Mouse (Mus musculus) liver, embryonic 12.5 days (tissue): ENCODE data around the gene Art3. TPM values are rescaled to one million over a fixed set of nuclear protein-coding genes. Genes with fewer than 3 reads are reported as not detected.

Experiments used
- ATAC-seq: fragments of 200-750 bp; cut with Nextera tagmentation; 2 replicates; pipeline ENCODE4 v1.8.0; 2017; ENCODE audit warnings: moderate number of reproducible peaks, mild to moderate bottlenecking, moderate library complexity
- H3K27ac ChIP-seq: fragments of 300-500 bp; sonication (generic); 2 replicates; pipeline ENCODE4 v1.5.1; 2016; ENCODE audit warnings: mild to moderate bottlenecking
- H3K27me3 ChIP-seq: fragments of 300-500 bp; sonication (generic); replicated peaks from 2 replicates; pipeline ENCODE4 v1.6.1; 2016; ENCODE audit warnings: mild to moderate bottlenecking, moderate library complexity
- H3K36me3 ChIP-seq: fragments of 300-500 bp; sonication (generic); 2 replicates; pipeline ENCODE4 v1.6.1; 2016; ENCODE audit warnings: mild to moderate bottlenecking, moderate library complexity
- H3K4me1 ChIP-seq: fragments of 300-500 bp; sonication (generic); 2 replicates; pipeline ENCODE4 v1.6.1; 2016
- H3K4me2 ChIP-seq: fragments of 300-500 bp; sonication (generic); 2 replicates; pipeline ENCODE4 v1.6.1; 2016; ENCODE audit warnings: mild to moderate bottlenecking, moderate library complexity
- H3K4me3 ChIP-seq: fragments of 300-500 bp; sonication (generic); 2 replicates; pipeline ENCODE4 v1.5.1; 2016; ENCODE audit warnings: mild to moderate bottlenecking, moderate library complexity
- H3K9ac ChIP-seq: fragments of 300-500 bp; sonication (generic); 2 replicates; pipeline ENCODE4 v1.6.1; 2016; ENCODE audit warnings: mild to moderate bottlenecking, moderate library complexity
- H3K9me3 ChIP-seq: fragments of 300-500 bp; sonication (generic); replicated peaks from 2 replicates; pipeline ENCODE4 v1.6.1; 2016; ENCODE audit warnings: mild to moderate bottlenecking, moderate library complexity
- WGBS: fragments of 180-500 bp; shearing (Covaris S2); methylation state at CpG from one replicate; pipeline ENCODE4 v1.1.7; 2016; ENCODE audit not compliant: insufficient replicate concordance; 5-methylcytosine and 5-hydroxymethylcytosine counted together
- polyA plus RNA-seq: library from polyadenylated mRNA; unstranded; fragments of >200 nt; fragmentation: Nextera tagmentation; extraction: Ambion mirVana; gene quantifications from 2 replicates; pipeline ENCODE4 v1.2.1, GENCODE M21; 2016

The Art3 gene
- polyA plus RNA-seq, 1 experiment from 2014 or later: 1.0 TPM

DNA sequence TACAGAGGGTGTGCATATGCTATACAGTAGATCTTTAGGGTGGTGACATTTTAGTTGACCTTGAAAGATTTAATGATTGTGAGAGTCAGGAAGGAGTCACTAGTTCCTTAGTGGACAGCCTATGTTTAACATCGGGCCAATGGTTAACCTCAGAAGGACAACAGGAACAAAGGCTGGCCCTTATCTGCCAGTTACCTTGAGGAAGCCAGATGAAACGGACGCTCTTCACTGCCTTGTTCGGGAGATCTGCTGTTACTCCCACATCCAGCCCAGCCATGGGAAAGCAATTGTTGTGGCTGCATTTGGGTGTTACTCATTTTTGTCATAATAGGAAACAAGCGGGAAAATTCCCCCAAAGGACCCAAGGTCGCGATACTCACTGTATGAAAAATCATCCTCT, 17.9 kb upstream of the Art3 start:
- H3K4me3 ChIP-seq: no peak overlapping the region
- H3K27ac ChIP-seq: no peak overlapping the region
- no peaks in the 10 kb centered on the region for H3K9me3 ChIP-seq
- H3K27me3 ChIP-seq: no peaks in the 10 kb centered on the region
- WGBS: 17% methylated on average over 7 of the region's 7 CpGs
- ATAC-seq: no peak
- no peaks in the 10 kb centered on the region for H3K36me3 ChIP-seq
- no peak overlapping the region for H3K9ac ChIP-seq
- H3K4me1 ChIP-seq: peaks cover 13% of the 10 kb centered on the region
- no peak overlapping the region for H3K4me2 ChIP-seq

DNA sequence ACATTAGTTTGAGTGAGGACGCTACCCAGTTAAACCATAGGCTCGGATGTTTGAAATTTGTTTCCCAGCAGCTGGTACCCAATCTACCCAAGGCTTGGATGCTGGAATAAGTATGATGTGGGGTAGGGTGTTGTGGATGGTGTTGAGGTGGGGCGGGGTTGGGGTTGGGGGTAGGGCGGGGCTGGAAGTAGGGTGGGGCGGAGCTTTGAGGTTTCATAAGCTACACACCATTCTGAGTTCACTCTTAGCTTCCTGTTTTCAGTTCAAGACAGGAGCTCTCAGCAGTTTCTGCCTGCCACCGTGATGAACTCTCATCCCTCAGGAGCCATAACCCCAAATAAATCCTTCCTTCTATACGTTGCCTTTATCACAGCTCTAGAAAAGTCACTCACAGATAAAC, 13.5 kb upstream of the Art3 start:
- H3K27me3 ChIP-seq: no peaks in the 10 kb centered on the region
- no peaks in the 10 kb centered on the region; the same call in 1 of the 2 replicates for H3K4me1 ChIP-seq
- no peak overlapping the region for H3K4me2 ChIP-seq
- no peak overlapping the region for H3K27ac ChIP-seq
- H3K36me3 ChIP-seq: no peaks in the 10 kb centered on the region
- H3K4me3 ChIP-seq: no peak overlapping the region
- no peak for ATAC-seq
- no peak overlapping the region for H3K9ac ChIP-seq
- WGBS: 50% methylated on average over 7 of the region's 7 CpGs
- no peaks in the 10 kb centered on the region for H3K9me3 ChIP-seq

DNA sequence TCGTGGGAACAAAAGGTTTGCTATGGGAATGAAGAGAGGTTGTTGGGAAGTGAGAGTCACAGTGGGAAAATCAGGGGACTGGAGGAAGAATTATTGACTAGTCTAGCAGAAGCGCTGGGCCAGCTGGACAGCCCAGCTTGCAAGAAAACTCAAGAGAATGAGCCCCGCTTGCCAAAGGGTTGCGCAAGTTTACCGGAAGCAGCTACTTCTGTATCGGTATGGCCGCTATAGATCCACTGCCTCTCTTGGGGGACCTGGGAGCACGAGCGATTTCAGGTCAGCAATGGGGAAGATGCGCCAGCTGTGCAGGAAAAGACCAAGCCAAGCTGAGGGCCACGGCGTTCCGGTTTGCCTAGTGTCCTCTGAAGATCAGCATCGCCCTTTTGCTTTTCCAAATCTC, 13.0 kb upstream of the Art3 start:
- H3K4me3 ChIP-seq: no peak overlapping the region
- no peak overlapping the region for H3K27ac ChIP-seq
- no peaks in the 10 kb centered on the region for H3K27me3 ChIP-seq
- 67% methylated on average over 14 of the region's 14 CpGs for WGBS
- no peak overlapping the region for H3K9ac ChIP-seq
- no peaks in the 10 kb centered on the region for H3K9me3 ChIP-seq
- ATAC-seq: no peak
- no peaks in the 10 kb centered on the region; the same call in 1 of the 2 replicates for H3K4me1 ChIP-seq
- no peaks in the 10 kb centered on the region for H3K36me3 ChIP-seq
- H3K4me2 ChIP-seq: no peak overlapping the region

DNA sequence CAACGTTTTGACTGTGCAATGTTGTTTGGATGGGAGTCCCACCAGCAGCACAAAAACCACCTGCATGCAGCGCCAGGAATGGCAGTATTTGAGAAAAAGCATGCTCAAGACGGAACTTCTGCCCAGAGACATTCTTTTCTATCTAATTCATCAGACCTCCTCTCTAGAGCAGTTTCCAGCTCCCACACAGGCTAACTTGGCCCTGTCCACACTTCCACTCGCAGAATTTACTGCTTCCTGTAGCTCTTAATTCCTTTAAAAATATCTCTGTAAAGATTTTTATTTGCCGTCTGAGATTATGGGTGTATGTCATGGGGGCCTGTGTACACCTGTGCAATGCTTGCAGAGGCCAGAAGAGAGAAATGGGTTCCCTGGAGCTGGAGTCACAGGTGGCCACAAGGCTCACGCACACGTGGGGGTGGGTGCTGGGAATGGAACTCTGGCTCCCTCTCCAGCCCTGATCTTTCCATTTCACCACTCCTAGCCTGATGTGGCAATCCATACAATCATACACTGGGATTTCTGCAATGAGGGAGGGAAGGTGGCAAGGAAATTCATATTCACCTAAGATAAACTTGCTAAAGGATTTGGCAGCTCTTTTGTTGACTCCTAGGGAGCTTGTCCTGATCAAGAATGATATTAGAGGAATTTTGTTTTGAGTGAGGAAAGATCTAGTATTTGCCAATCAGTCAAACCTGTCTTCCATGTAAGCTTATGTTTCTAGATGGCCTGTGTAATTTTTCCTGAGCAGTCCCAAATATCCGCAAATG, 9.8 kb upstream of the Art3 start:
- H3K9ac ChIP-seq: no peak overlapping the region
- H3K27me3 ChIP-seq: no peaks in the 10 kb centered on the region
- no peak overlapping the region for H3K4me3 ChIP-seq
- no peaks in the 10 kb centered on the region for H3K36me3 ChIP-seq
- H3K27ac ChIP-seq: no peak overlapping the region
- no peak overlapping the region for H3K4me2 ChIP-seq
- no peak for ATAC-seq
- 57% methylated on average over 8 of the region's 8 CpGs for WGBS
- no peaks in the 10 kb centered on the region for H3K9me3 ChIP-seq
- no peaks in the 10 kb centered on the region; the same call in 1 of the 2 replicates for H3K4me1 ChIP-seq

DNA sequence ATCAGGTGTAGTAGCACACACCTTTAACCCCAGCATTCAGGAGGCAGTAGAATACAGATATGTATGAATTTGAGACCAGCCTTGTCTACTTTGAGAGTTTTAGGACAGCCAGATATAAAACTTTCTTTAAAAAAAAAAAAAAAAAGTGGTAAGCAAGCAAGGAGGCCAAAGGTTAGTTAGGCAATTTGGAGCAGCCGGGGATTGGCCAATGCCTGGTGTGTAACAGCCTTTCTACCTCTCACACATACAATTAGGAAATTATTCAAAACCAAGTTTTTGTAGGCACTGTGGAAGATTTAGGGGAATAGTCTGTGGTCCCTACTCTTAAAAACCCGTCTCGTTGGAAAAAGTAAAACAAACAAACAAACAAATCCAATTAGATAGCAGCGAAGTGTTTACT, 9.0 kb upstream of the Art3 start:
- H3K27me3 ChIP-seq: 0 out of 2 replicates have a peak, but pooled peaks cover under 1% of the 10 kb centered on the region
- WGBS: 64% methylated on average over 4 of the region's 4 CpGs
- ATAC-seq: no peak
- no peak overlapping the region for H3K9ac ChIP-seq
- H3K9me3 ChIP-seq: no peaks in the 10 kb centered on the region
- no peak overlapping the region for H3K4me3 ChIP-seq
- H3K36me3 ChIP-seq: no peaks in the 10 kb centered on the region
- H3K27ac ChIP-seq: no peak overlapping the region
- no peaks in the 10 kb centered on the region; the same call in 1 of the 2 replicates for H3K4me1 ChIP-seq
- H3K4me2 ChIP-seq: no peak overlapping the region

DNA sequence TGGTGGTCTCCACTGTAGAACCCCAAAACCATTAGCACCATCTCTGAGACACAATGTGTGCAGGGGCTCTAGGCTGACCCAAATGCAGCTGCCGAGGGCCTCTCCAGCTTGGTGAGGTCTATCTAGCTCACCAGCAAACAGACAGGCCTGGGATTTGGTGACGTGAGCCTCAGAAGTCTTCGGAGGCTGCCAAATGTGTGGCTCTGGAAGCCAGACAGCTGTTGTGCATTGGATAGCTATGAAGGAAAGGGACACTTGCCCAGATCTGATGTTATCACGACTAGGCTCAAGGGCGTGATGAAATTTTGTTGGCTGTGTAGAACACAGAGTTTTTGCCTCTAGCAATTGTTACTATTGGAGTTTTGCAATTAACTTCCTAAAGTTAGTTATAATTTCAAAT, 8.4 kb upstream of the Art3 start:
- Histone ChIP-seq H3K27ac (no peak overlapping the region), H3K9ac (no peak overlapping the region), H3K4me3 (no peak overlapping the region), H3K9me3 (no peaks in the 10 kb centered on the region), H3K4me1 (no peaks in the 10 kb centered on the region; the same call in 1 of the 2 replicates), H3K4me2 (no peak overlapping the region), H3K27me3 (peaks cover 6% of the 10 kb centered on the region; the same call in 1 of the 2 replicates), H3K36me3 (no peaks in the 10 kb centered on the region)
- no peak for ATAC-seq
- 60% methylated on average over 5 of the region's 5 CpGs for WGBS

DNA sequence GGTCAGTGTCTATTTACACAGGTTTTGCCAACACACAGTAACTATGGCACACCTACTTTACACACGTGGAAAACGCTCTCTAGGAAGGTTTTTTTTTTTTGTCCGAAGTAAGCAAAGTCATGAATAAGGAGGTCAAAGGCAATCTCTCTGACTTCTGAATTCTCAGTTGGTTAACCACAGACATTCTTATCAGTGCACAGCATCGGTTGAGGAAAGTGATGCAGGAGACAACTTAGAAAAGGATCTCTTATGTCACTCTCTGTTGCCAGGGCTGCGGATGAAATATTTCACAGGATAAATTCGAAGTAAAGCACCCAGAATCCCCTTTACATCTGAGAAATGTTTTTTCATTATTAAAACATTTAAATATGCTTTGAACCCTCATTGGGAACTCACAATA, 4.3 kb upstream of the Art3 start:
- H3K9me3 ChIP-seq: no peaks in the 10 kb centered on the region
- no peak overlapping the region for H3K9ac ChIP-seq
- 17% methylated on average over 6 of the region's 6 CpGs for WGBS
- H3K27ac ChIP-seq: no peak overlapping the region
- H3K36me3 ChIP-seq: no peaks in the 10 kb centered on the region
- peaks cover 11% of the 10 kb centered on the region; the same call in 1 of the 2 replicates for H3K27me3 ChIP-seq
- no peaks in the 10 kb centered on the region for H3K4me1 ChIP-seq
- no peak overlapping the region for H3K4me2 ChIP-seq
- H3K4me3 ChIP-seq: no peak overlapping the region
- ATAC-seq: no peak

DNA sequence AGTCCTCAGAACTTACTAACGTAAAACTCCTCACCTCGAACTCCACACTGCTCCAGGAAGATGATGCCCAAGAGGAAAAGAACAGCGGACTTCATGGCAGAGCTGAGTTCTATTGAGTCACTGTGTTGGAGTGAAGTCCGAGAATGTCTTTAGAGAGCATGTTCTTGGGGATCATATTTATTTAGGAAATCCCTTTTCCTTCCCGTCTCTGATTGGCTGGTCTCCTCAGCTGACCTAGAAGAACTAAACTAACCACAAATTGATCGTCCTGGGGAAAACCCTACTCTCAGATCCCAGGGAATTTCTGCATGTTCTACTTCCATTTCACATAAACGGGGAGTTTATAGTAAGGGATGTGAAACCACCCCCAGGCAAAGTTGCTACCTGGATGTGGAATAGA, 3.7 kb upstream of the Art3 start, which contains the start of gene Cxcl9:
TSS of gene Cxcl9 (minus strand) at position 151 of the 400 bp plus-strand sequence.
- peaks cover 11% of the 10 kb centered on the region; the same call in 1 of the 2 replicates for H3K27me3 ChIP-seq
- no peak for ATAC-seq
- H3K9me3 ChIP-seq: no peaks in the 10 kb centered on the region
- no peak within 1 kb of the TSS for H3K27ac ChIP-seq
- H3K4me1 ChIP-seq: no peaks in the 10 kb centered on the region
- H3K9ac ChIP-seq: no peak within 1 kb of the TSS
- no peaks in the 10 kb centered on the region for H3K36me3 ChIP-seq
- no peak within 1 kb of the TSS for H3K4me3 ChIP-seq
- no peak within 1 kb of the TSS for H3K4me2 ChIP-seq
- WGBS: 55% methylated on average over 7 of the region's 7 CpGs

DNA sequence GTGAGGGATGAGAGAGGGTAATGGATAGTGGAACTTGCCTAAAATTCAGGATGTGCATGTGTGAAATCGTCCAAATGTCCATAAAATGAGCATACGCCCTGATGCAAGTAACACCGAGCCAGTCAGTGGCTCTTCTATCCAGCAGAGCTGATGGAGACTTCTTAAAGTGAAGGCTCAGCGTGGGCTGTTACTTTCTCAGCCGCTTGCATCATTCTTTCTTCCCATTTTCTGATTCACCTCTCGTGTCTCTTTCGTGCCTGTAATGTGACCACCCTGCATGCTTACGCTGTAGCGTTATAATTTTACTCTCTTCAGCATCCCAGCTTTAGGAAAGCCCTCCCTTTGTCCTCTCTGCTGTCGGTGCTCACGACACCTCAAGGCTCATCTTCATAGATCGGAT, 505 bp upstream of the Art3 start:
- Histone ChIP-seq H3K27ac (no peak overlapping the region), H3K36me3 (no peaks in the 10 kb centered on the region), H3K4me3 (no peak overlapping the region), H3K27me3 (peaks cover 11% of the 10 kb centered on the region; the same call in 1 of the 2 replicates), H3K4me1 (no peaks in the 10 kb centered on the region), H3K9ac (no peak overlapping the region), H3K4me2 (no peak overlapping the region), H3K9me3 (no peaks in the 10 kb centered on the region)
- WGBS: 75% methylated on average over 12 of the region's 12 CpGs
- ATAC-seq: no peak

DNA sequence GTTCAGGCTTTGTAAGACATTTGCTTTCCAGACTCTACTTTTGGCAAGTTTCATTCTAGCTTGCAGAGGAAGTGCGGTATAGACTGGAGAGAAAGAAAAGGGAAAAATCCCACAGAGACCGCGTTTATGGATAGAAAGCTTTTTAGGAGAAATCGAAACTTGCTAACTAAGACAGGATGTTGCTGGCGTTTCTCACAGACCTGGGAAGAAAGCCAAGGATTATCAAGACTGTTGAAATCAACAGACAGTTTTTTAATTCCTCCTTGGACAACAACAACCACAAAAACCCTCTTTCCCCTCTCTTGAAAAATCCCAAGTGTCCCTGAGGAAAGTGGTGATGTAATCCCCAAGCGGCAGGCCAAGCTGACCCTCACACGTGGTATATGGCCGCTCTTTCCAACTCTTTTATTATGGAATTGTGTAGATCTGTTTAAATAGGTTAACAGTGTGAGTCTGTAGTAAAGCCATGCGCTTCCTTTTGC, 773 bp downstream of the Art3 start:
- Histone ChIP-seq H3K27me3 (peaks cover 11% of the 10 kb centered on the region; the same call in 1 of the 2 replicates), H3K4me3 (no peak overlapping the region), H3K9ac (no peak overlapping the region), H3K9me3 (no peaks in the 10 kb centered on the region), H3K36me3 (no peaks in the 10 kb centered on the region), H3K4me2 (no peak overlapping the region), H3K4me1 (no peaks in the 10 kb centered on the region), H3K27ac (peak overlapping the region; percentile 30; the same call in 1 of the 2 replicates)
- no peak for ATAC-seq
- 67% methylated on average over 9 of the region's 9 CpGs for whole genome bisulfite sequencing

DNA sequence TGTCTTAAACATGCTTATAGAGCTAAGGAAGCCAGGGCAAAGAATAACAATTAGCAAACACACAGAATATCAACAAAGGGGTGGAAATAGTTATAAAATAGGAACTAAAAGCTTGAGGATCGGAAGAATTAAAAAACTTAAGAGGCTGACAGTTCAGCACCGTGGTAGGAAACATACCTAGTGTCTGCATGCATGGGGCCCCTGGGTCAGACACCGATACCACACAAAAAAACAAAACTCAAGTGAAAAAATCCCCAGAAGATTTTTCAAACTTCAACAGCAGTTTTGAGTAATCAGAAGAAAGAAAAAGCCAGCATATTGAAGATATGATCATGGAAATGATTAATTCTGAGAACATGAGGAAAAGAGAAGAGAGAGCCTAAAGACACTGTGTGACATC, 5.1 kb downstream of the Art3 start:
- no peak overlapping the region for H3K27ac ChIP-seq
- H3K9me3 ChIP-seq: no peaks in the 10 kb centered on the region
- peaks cover 2% of the 10 kb centered on the region; the same call in 1 of the 2 replicates for H3K27me3 ChIP-seq
- H3K36me3 ChIP-seq: no peaks in the 10 kb centered on the region
- H3K4me3 ChIP-seq: no peak overlapping the region
- no peak overlapping the region for H3K9ac ChIP-seq
- no peaks in the 10 kb centered on the region for H3K4me1 ChIP-seq
- no peak for ATAC-seq
- H3K4me2 ChIP-seq: no peak overlapping the region
- WGBS: 64% methylated on average over 3 of the region's 3 CpGs

DNA sequence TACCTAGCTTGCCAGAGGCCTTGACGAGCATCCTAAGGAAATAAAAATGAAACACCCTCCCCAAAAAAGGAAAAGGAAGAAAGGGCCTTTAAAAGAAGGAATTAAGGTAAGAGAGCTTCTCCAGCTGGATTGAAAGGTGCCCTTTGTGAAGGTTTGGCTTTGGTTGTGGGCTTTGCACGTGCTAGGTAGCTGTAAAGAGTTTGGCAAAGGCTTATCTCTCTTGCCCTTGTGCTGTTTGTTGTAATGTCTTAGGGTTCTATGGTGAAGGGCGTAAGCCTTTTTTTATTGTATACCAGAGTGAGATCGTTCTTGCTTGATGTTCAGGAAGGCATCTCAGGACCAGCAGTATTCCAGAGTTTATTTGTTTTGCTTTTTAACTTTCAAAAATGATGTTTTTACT, 9.0 kb downstream of the Art3 start:
- no peak overlapping the region for H3K9ac ChIP-seq
- no peak overlapping the region for H3K4me3 ChIP-seq
- no peak for ATAC-seq
- H3K9me3 ChIP-seq: no peaks in the 10 kb centered on the region
- H3K27me3 ChIP-seq: peaks cover 7% of the 10 kb centered on the region; the same call in 1 of the 2 replicates
- H3K36me3 ChIP-seq: no peaks in the 10 kb centered on the region
- H3K4me1 ChIP-seq: no peaks in the 10 kb centered on the region
- H3K4me2 ChIP-seq: no peak overlapping the region
- no peak overlapping the region for H3K27ac ChIP-seq
- WGBS: 58% methylated on average over 4 of the region's 4 CpGs
